Mouse (Mus musculus) embryonic fibroblast, embryonic 13.5 days (primary cell): ENCODE data around the gene 6430628N08Rik.

Experiments
- CTCF ChIP-seq: IDR thresholded peaks from 2 replicates; pipeline ENCODE4 v1.5.1; 2011; ENCODE audit warnings: mild to moderate bottlenecking, control low read depth, low read length, moderate library complexity, borderline replicate concordance; ENCODE audit not compliant: insufficient read depth
- POLR2A ChIP-seq: IDR thresholded peaks from 2 replicates; pipeline ENCODE4 v1.6.1; 2011; ENCODE audit warnings: low read depth, mild to moderate bottlenecking, control low read depth, low read length, moderate library complexity

- TF ChIP-seq CTCF = no peak
- TF ChIP-seq POLR2A = no peak
Observed at GRCm38 (mm10) chr4:115938276-115939160, 48.1 kb downstream of the 6430628N08Rik start.
